Mouse (Mus musculus): ENCODE measurements around the gene Phlpp1. TPM values are rescaled to one million over a fixed set of nuclear protein-coding genes. Genes with fewer than 3 reads are reported as not detected.

The Phlpp1 gene
- total and polyA plus RNA-seq, 3 experiments = 14.8 to 38.4 (median 20.9) TPM

DNA sequence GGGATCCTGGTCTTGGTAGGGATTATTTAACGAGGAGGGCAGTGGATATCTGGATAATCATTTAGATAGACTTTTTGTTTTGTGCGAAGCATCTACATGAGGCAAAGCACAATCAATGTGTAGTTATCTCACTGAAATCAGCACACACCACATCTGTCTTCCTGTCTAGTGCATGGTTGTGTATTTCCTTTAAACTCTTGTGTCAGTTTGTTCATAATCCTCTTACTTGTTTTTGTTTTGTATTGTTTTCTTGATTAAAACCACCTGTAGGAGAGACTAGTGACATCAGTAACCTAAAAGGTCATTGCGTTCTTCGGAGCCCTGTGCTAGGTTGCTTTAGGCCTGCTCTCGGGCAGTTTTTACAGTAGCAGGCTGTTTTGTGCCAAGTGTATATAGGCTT, 146.8 kb downstream of the Phlpp1 start:
- peaks cover 29 to 89% of the 10 kb centered on the region in 2 experiments for H3K4me1 ChIP-seq (ENCODE audit: control insufficient read depth in 1 of 2, insufficient read depth in 2 of 2)
- no peaks in the 10 kb centered on the region for H3K27me3 ChIP-seq (replicated peaks)
- no peaks in the 10 kb centered on the region for H3K9me3 ChIP-seq (replicated peaks; ENCODE audit: low read length)
- no peak overlapping the region for H3K27ac ChIP-seq (ENCODE audit: insufficient read depth, low read depth)
- dilution Hi-C loops (cut with MboI; ENCODE audit: extremely low pct_ligation_motif_present, extremely low pct_unique_long_range_greater_than_20kb, low sequenced_read_pairs) (no loop called here), in situ Hi-C loops (cut with MboI; ENCODE audit: low pct_ligation_motif_present, low pct_unique_long_range_greater_than_20kb, low sequenced_read_pairs) (no loop called here)
- TF ChIP-seq SMC3 (IDR thresholded peaks at IDR 0.05; ENCODE audit: low read depth, low read length) (no peak), TBP (conservative IDR thresholded peaks at IDR 0.05; ENCODE audit: low read depth, low read length) (no peak), POLR2A (IDR thresholded peaks at IDR 0.05; ENCODE audit: low read depth, low read length) (no peak), KAT2A (IDR thresholded peaks at IDR 0.05; ENCODE audit: insufficient replicate concordance, low read length) (no peak), CHD1 (IDR thresholded peaks at IDR 0.05; ENCODE audit: low read depth, low read length) (no peak), HCFC1 (IDR thresholded peaks at IDR 0.05; ENCODE audit: low read depth, low read length) (no peak), MEF2A (IDR thresholded peaks at IDR 0.05; ENCODE audit: borderline replicate concordance, low read depth, low read length) (no peak), ZMIZ1 (IDR thresholded peaks at IDR 0.05; ENCODE audit: low read depth, low read length) (no peak), PAX5 (IDR thresholded peaks at IDR 0.05; ENCODE audit: low read length) (no peak), RCOR1 (conservative IDR thresholded peaks at IDR 0.05; ENCODE audit: low read depth, low read length) (no peak), ZKSCAN1 (IDR thresholded peaks at IDR 0.05; ENCODE audit: borderline replicate concordance, low read depth, low read length) (no peak)
- no peak overlapping the region for H3K9ac ChIP-seq (ENCODE audit: insufficient read depth, low read depth)
- no peak overlapping the region for H3K4me3 ChIP-seq (replicated peaks in 1 of 3; ENCODE audit: low read depth in 2 of 3, low read length in 2 of 3, poor library complexity in 1 of 3)
- H3K36me3 ChIP-seq (replicated peaks in 1 of 2; ENCODE audit: control insufficient read depth in 1 of 2, insufficient read depth in 1 of 2, low read length in 1 of 2) = peaks cover 0 to 25% of the 10 kb centered on the region in 2 experiments
- no peak overlapping the region for H3K4me2 ChIP-seq (ENCODE audit: insufficient read depth, low read depth, poor library complexity, severe bottlenecking)
- peaks cover 5% of the 10 kb centered on the region; the same call in 1 of the 2 replicates for H3K79me2 ChIP-seq (replicated peaks; ENCODE audit: control insufficient read depth, extremely low read depth, insufficient read depth, poor library complexity, severe bottlenecking)
- no peak for DNase-seq (ENCODE audit: extremely low read depth)

DNA sequence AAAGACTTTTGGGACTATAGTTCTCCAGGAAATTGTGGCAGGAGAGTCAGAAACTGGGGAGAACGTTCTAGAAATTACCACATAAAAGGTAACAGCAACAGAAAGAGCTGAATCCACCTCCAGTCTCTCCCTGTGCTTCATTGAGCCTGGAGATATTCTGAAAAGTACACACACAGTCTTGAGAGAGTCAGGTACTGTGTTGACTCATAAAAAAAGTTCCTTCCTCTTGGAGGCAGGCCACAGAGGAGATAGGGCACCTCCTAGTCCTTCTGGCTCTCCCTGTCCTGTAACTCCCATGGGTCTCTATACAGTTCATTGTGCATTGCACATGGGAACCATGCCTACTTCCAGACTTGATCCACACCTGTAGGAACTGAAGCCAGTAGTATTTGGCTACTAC, 149.0 kb downstream of the Phlpp1 start:
- Histone ChIP-seq H3K4me1 (ENCODE audit: control insufficient read depth in 1 of 2, insufficient read depth in 2 of 2) (peaks cover 36 to 90% of the 10 kb centered on the region in 2 experiments), H3K36me3 (replicated peaks in 1 of 2; ENCODE audit: control insufficient read depth in 1 of 2, insufficient read depth in 1 of 2, low read length in 1 of 2) (peaks cover 0 to 33% of the 10 kb centered on the region in 2 experiments), H3K79me2 (replicated peaks; ENCODE audit: control insufficient read depth, extremely low read depth, insufficient read depth, poor library complexity, severe bottlenecking) (peaks cover 5% of the 10 kb centered on the region; the same call in 1 of the 2 replicates), H3K9me3 (replicated peaks; ENCODE audit: low read length) (no peaks in the 10 kb centered on the region), H3K4me2 (ENCODE audit: insufficient read depth, low read depth, poor library complexity, severe bottlenecking) (peak overlapping the region; percentile 26), H3K27ac (ENCODE audit: insufficient read depth, low read depth) (peak overlapping the region; percentile 61; the same call in 1 of the 2 replicates), H3K9ac (ENCODE audit: insufficient read depth, low read depth) (no peak overlapping the region), H3K27me3 (replicated peaks) (no peaks in the 10 kb centered on the region), H3K4me3 (replicated peaks in 1 of 3; ENCODE audit: low read depth in 2 of 3, low read length in 2 of 3, poor library complexity in 1 of 3) (no peak overlapping the region)
- DNase-seq (ENCODE audit: extremely low read depth) = peak; percentile 61
- in situ Hi-C loops (cut with MboI; ENCODE audit: low pct_ligation_motif_present, low pct_unique_long_range_greater_than_20kb, low sequenced_read_pairs) = no loop called here
- TF ChIP-seq EP300 (IDR thresholded peaks at IDR 0.05; ENCODE audit: low read length) (peak; percentile 76), JUN (IDR thresholded peaks at IDR 0.05; ENCODE audit: insufficient read depth, low read depth, low read length) (0 out of 2 replicates have a peak, but pooled peaks have one; percentile 13), KAT2A (IDR thresholded peaks at IDR 0.05; ENCODE audit: insufficient replicate concordance, low read length) (no peak), ETS1 (conservative IDR thresholded peaks at IDR 0.05; ENCODE audit: low read depth, low read length) (peak; percentile 43; the same call in 1 of the 2 replicates), IRF4 (IDR thresholded peaks at IDR 0.05; ENCODE audit: low read depth, low read length) (peak; percentile 79), JUND (conservative IDR thresholded peaks at IDR 0.05; ENCODE audit: low read depth, low read length) (peak; percentile 24; the same call in 1 of the 2 replicates), BHLHE40 (IDR thresholded peaks at IDR 0.05; ENCODE audit: low read depth, low read length) (peak; percentile 73), E2F4 (IDR thresholded peaks at IDR 0.05; ENCODE audit: insufficient replicate concordance, low read depth, low read length) (no peak)
- dilution Hi-C loops (cut with MboI; ENCODE audit: extremely low pct_ligation_motif_present, extremely low pct_unique_long_range_greater_than_20kb, low sequenced_read_pairs) = no loop called here

All from CH12.LX (cell line).